ENCODE assay signal across 12 mouse cellular contexts in the genomic region with DNA sequence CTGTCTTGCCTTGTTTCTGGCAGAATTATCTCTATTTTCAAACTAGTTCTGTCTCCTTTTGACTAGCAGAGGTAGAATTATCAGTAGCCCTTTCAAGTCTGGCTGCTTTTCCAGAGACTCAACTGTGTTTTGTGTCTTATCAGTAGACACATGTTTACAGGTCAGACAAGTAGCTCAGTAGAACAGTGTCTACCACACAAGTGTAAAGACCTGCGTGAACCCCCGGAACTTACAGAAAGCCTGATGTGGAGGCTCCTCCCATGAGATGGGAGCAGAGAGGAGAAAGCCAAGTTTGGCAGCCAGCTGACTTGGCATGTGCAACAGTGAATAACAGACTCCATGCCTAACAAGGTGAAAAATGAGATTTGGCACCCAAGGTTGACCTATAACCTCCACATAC. TPM values are rescaled to one million over a fixed set of nuclear protein-coding genes. Genes with fewer than 3 reads are reported as not detected.
DNase-seq lines count a peak whose midpoint lies in the region; ATAC-seq lines count a peak whose summit lies in the region.
"Had no signal": no experiment of that assay in that cellular context is flagged by ENCODE, and none has a peak within 500 bp of the region (broad histone marks: within the 10 kb centered on the region; RNA-seq: fewer than 3 reads in every experiment).

No protein-coding gene starts in this region.

- DNase-seq in heart, postnatal 36 days: no peak
- DNase-seq in MEL-GATA-1-ER (ENCODE audit: extremely low read depth, low read depth): peak; percentile 44
- DNase-seq in thymus, postnatal 10 days (ENCODE audit: low spot score in 2 of 2): no peak
- DNase-seq in spleen, postnatal 4 days (ENCODE audit: low spot score in 2 of 2): no peak
- DNase-seq in cerebellum, adult 18-20 months: no peak
- DNase-seq: cerebellum, adult 9-11 months; gastrocnemius, postnatal 25 days; kidney, postnatal 10 days; right cerebral cortex, postnatal 25 days had no signal

- no peak overlapping the region for H3K4me3 ChIP-seq in heart, embryonic 13.5 days
- no peak overlapping the region for H3K4me3 ChIP-seq in heart, embryonic 16.5 days (ENCODE audit: low read length)
- H3K4me3 ChIP-seq in liver, embryonic 16.5 days (ENCODE audit: low read depth, low read length): no peak overlapping the region

- 22% methylated on average over 2 of the region's 2 CpGs for WGBS in heart, embryonic 13.5 days
- WGBS in heart, embryonic 16.5 days: 19% methylated on average over 2 of the region's 2 CpGs
- WGBS in liver, embryonic 16.5 days (ENCODE audit: insufficient replicate concordance): 41% methylated on average over 2 of the region's 2 CpGs

- peak overlapping the region; percentile 69 for H3K27ac ChIP-seq in heart, embryonic 13.5 days (replicated peaks)
- peak overlapping the region; percentile 73 for H3K27ac ChIP-seq in heart, embryonic 16.5 days (ENCODE audit: low read length)
- H3K27ac ChIP-seq in liver, embryonic 16.5 days (ENCODE audit: low read length): peak overlapping the region; percentile 67

- intact Hi-C loops in heart, postnatal 36 days (cut with DNase I): no loop called here

- no peaks in the 10 kb centered on the region for H3K9me3 ChIP-seq in heart, embryonic 13.5 days
- H3K9me3 ChIP-seq in heart, embryonic 16.5 days (replicated peaks; ENCODE audit: control insufficient read depth, low read length): no peaks in the 10 kb centered on the region
- H3K9me3 ChIP-seq in liver, embryonic 16.5 days (replicated peaks; ENCODE audit: control insufficient read depth, low read length): no peaks in the 10 kb centered on the region

- H3K4me1 ChIP-seq in heart, embryonic 13.5 days: peaks cover 23% of the 10 kb centered on the region
- peaks cover 18% of the 10 kb centered on the region for H3K4me1 ChIP-seq in heart, embryonic 16.5 days (ENCODE audit: control insufficient read depth, insufficient read depth, low read length)
- H3K4me1 ChIP-seq in liver, embryonic 16.5 days (ENCODE audit: control insufficient read depth, low read depth, low read length): peaks cover 7% of the 10 kb centered on the region

- no peak for ATAC-seq in heart, embryonic 13.5 days (ENCODE audit: extremely low read depth, insufficient number of reproducible peaks, low FRiP score, low TSS enrichment)
- peak; percentile 29; the same call in 1 of the 2 replicates for ATAC-seq in heart, embryonic 16.5 days (replicated peaks; ENCODE audit: extremely low read depth, insufficient read depth, low FRiP score)
- peak; percentile 79 for ATAC-seq in liver, embryonic 16.5 days (ENCODE audit: low read depth)

- peaks cover 44% of the 10 kb centered on the region for H3K36me3 ChIP-seq in heart, embryonic 13.5 days
- H3K36me3 ChIP-seq in heart, embryonic 16.5 days (ENCODE audit: control insufficient read depth, insufficient read depth): peaks cover 10% of the 10 kb centered on the region; the same call in 1 of the 2 replicates
- peaks cover 5% of the 10 kb centered on the region for H3K36me3 ChIP-seq in liver, embryonic 16.5 days (ENCODE audit: control insufficient read depth, insufficient read depth)

- H3K27me3 ChIP-seq in heart, embryonic 13.5 days (replicated peaks): no peaks in the 10 kb centered on the region
- H3K27me3 ChIP-seq in heart, embryonic 16.5 days (ENCODE audit: control insufficient read depth, insufficient read depth, low read length): no peaks in the 10 kb centered on the region
- no peaks in the 10 kb centered on the region for H3K27me3 ChIP-seq in liver, embryonic 16.5 days (ENCODE audit: control insufficient read depth, insufficient read depth, low read depth, low read length)

- H3K9ac ChIP-seq in heart, embryonic 13.5 days: no peak overlapping the region
- no peak overlapping the region for H3K9ac ChIP-seq in heart, embryonic 16.5 days (ENCODE audit: low read length)
- H3K9ac ChIP-seq in liver, embryonic 16.5 days (ENCODE audit: low read depth, low read length): no peak overlapping the region

- no peak overlapping the region; the same call in 1 of the 2 replicates for H3K4me2 ChIP-seq in heart, embryonic 13.5 days
- H3K4me2 ChIP-seq in heart, embryonic 16.5 days (ENCODE audit: low read depth, low read length): no peak overlapping the region
- H3K4me2 ChIP-seq in liver, embryonic 16.5 days (ENCODE audit: low read depth, low read length): no peak overlapping the region

RNA-seq across cellular contexts. Expression of a gene that starts 13.6 kb away (rescaled TPM):
- 0.07 and 0.08 TPM in 2 replicates for polyA plus RNA-seq in heart, embryonic 13.5 days (2015; fragmentation: Nextera tagmentation; extraction: Ambion mirVana)
- total RNA-seq in heart, postnatal 36 days (2021): under 1 TPM; 0.33 to 0.51 TPM
- polyA plus RNA-seq in heart, embryonic 16.5 days (2015; fragmentation: Nextera tagmentation; extraction: Ambion mirVana): 0.10 and 0.13 TPM in 2 replicates
- 0.04 and 0.06 TPM in 2 replicates for polyA plus RNA-seq in liver, embryonic 16.5 days (2015; fragmentation: Nextera tagmentation; extraction: Ambion mirVana)

RNA-seq across cellular contexts. Expression of a gene that starts 39.4 kb away (rescaled TPM):
- 0.86 and 0.87 TPM in 2 replicates for polyA plus RNA-seq in heart, embryonic 13.5 days (2015; fragmentation: Nextera tagmentation; extraction: Ambion mirVana)
- 1 to 10 TPM; 1.5 to 1.7 TPM for total RNA-seq in heart, postnatal 36 days (2021)
- polyA plus RNA-seq in heart, embryonic 16.5 days (2015; fragmentation: Nextera tagmentation; extraction: Ambion mirVana): 0.71 and 0.87 TPM in 2 replicates
- not detected in 2 replicates for polyA plus RNA-seq in liver, embryonic 16.5 days (2015; fragmentation: Nextera tagmentation; extraction: Ambion mirVana)
